Mouse (Mus musculus) embryo, embryonic 10.5 days (tissue): ENCODE results near the gene Acod1.

ENCODE experiments used
- DNase-seq: peaks from one replicate; pipeline ENCODE4 v3.0.0-alpha.2; 2015; ENCODE audit warnings: low spot score

The Acod1 gene

DNA sequence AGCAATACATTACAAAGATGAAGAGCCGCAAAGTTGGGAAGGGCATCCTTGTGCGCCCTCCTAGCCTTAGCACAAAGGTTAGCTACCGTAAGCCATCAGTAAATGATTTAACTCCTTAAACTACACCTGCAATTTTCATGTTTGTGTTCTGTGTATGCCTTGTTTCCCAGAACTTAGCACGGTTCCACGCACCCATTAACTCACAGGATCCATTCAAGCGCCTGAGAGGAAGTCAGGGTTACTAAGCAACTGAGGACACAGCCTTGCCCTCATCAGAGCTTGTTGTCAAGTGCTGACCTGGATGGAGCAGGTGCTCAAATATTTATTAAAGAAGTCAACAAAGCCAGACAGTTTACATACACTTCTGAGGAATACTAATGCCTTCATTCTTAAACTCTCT lies 55.5 kb downstream of the Acod1 start:
- no peak for DNase-seq

- DNase-seq, result no peak
Measured at GRCm38 (mm10) chr14:103102731-103103335, 56.1 kb downstream of the Acod1 start.
